Mouse (Mus musculus): ENCODE results near the gene Ptprj.

GRCm38 (mm10) chr2:90476792-90477191 is 103.7 kb downstream of the Ptprj start:
- TF ChIP-seq CTCF (IDR thresholded peaks at IDR 0.05; ENCODE audit: low read depth, low read length) (no peak), POLR2A (IDR thresholded peaks at IDR 0.05; ENCODE audit: borderline replicate concordance, low read depth, low read length) (no peak)
